Mouse (Mus musculus) stomach, embryonic 14.5 days (tissue): Measurements from ENCODE around the gene Olfr297. TPM values are rescaled to one million over a fixed set of nuclear protein-coding genes. Genes with fewer than 3 reads are reported as not detected.

Experiments
- ATAC-seq: fragments of 200-750 bp; cut with Nextera tagmentation; 2 replicates; pipeline ENCODE4 v1.8.0; 2017; ENCODE audit warnings: low read depth, moderate TSS enrichment; ENCODE audit not compliant: insufficient number of reproducible peaks, insufficient read depth, low FRiP score
- H3K27ac ChIP-seq: fragments of 300-500 bp; sonication (generic); 2 replicates; pipeline ENCODE4 v1.5.1; 2014; ENCODE audit warnings: mild to moderate bottlenecking, low read length, moderate library complexity, mixed read lengths
- H3K27me3 ChIP-seq: fragments of 300-500 bp; sonication (generic); 2 replicates; pipeline ENCODE4 v1.6.1; 2014; ENCODE audit warnings: low read length, control low read depth, mixed read lengths; ENCODE audit not compliant: control insufficient read depth, insufficient read depth
- H3K36me3 ChIP-seq: fragments of 300-500 bp; sonication (generic); 2 replicates; pipeline ENCODE4 v1.6.1; 2014; ENCODE audit warnings: mild to moderate bottlenecking, control low read depth, low read length, moderate library complexity, mixed read lengths; ENCODE audit not compliant: control insufficient read depth, insufficient read depth
- H3K4me1 ChIP-seq: fragments of 300-500 bp; sonication (generic); 2 replicates; pipeline ENCODE4 v1.6.1; 2014; ENCODE audit warnings: low read length, control low read depth, mixed read lengths; ENCODE audit not compliant: control insufficient read depth, insufficient read depth
- H3K4me2 ChIP-seq: fragments of 300-500 bp; sonication (generic); replicated peaks from 2 replicates; pipeline ENCODE4 v1.6.1; 2014; ENCODE audit warnings: low read depth, low read length, control low read depth
- H3K4me3 ChIP-seq: fragments of 300-500 bp; sonication (generic); 2 replicates; pipeline ENCODE4 v1.5.1; 2014; ENCODE audit warnings: low read depth, low read length, control low read depth
- H3K9ac ChIP-seq: fragments of 300-500 bp; sonication (generic); replicated peaks from 2 replicates; pipeline ENCODE4 v1.6.1; 2014; ENCODE audit warnings: low read depth, mild to moderate bottlenecking, control low read depth, low read length, moderate library complexity, mixed read lengths
- H3K9me3 ChIP-seq: fragments of 300-500 bp; sonication (generic); 2 replicates; pipeline ENCODE4 v1.6.1; 2016; ENCODE audit warnings: low read depth, low read length, control low read depth; ENCODE audit not compliant: control insufficient read depth
- WGBS: fragments of 180-500 bp; shearing (Covaris S2); extraction: QIAGEN DNeasy Blood & Tissue Kit; methylation state at CpG from one replicate; pipeline ENCODE4 v1.1.7; 2014; 5-methylcytosine and 5-hydroxymethylcytosine counted together
- polyA plus RNA-seq: library from polyadenylated mRNA; unstranded; fragments of >200 nt; fragmentation: Nextera tagmentation; extraction: Ambion mirVana; gene quantifications from 2 replicates; pipeline ENCODE4 v1.2.1, GENCODE M21; 2014

The Olfr297 gene
- polyA plus RNA-seq, result not detected in 2 replicates

- Histone ChIP-seq H3K27me3 (no peaks in the 10 kb centered on the region), H3K36me3 (no peaks in the 10 kb centered on the region), H3K4me3 (no peak within 1 kb of the TSS), H3K9me3 (no peaks in the 10 kb centered on the region), H3K9ac (no peak within 1 kb of the TSS), H3K4me2 (no peak within 1 kb of the TSS), H3K4me1 (no peaks in the 10 kb centered on the region), H3K27ac (no peak within 1 kb of the TSS)
- ATAC-seq, result no peak
Measured at GRCm38 (mm10) chr7:86519668-86520067, at the start of gene Olfr297. TSS of gene Olfr297 (plus strand) at chr7:86519968.

GRCm38 (mm10) chr7:86492384-86492783 lies 27.4 kb upstream of the Olfr297 start, which contains the start of gene Olfr298:
TSS of gene Olfr298 (minus strand) at chr7:86492484.
- no peaks in the 10 kb centered on the region for H3K9me3 ChIP-seq
- H3K9ac ChIP-seq, result no peak within 1 kb of the TSS
- WGBS, result 77% methylated on average over 1 of the region's 1 CpGs
- ATAC-seq, result no peak
- no peak within 1 kb of the TSS for H3K4me3 ChIP-seq
- H3K27ac ChIP-seq, result no peak within 1 kb of the TSS
- no peaks in the 10 kb centered on the region for H3K4me1 ChIP-seq
- H3K36me3 ChIP-seq, result no peaks in the 10 kb centered on the region
- no peaks in the 10 kb centered on the region for H3K27me3 ChIP-seq
- no peak within 1 kb of the TSS for H3K4me2 ChIP-seq

Other genes starting within 250 kb of the Olfr297 start
- not detected in 2 replicates for gene Olfr310, start 242.8 kb upstream of the Olfr297 start, polyA plus RNA-seq
- not detected in 2 replicates for gene Olfr309, start 206.3 kb upstream of the Olfr297 start, polyA plus RNA-seq
- gene Olfr308, start 194.3 kb upstream of the Olfr297 start, polyA plus RNA-seq, result not detected in 2 replicates
- gene Olfr307, start 182.4 kb upstream of the Olfr297 start, polyA plus RNA-seq, result not detected in 2 replicates
- gene Olfr305, start 153.0 kb upstream of the Olfr297 start, polyA plus RNA-seq, result not detected in 2 replicates
- not detected in 2 replicates for gene Olfr304, start 133.3 kb upstream of the Olfr297 start, polyA plus RNA-seq
- gene Olfr303, start 122.2 kb upstream of the Olfr297 start, polyA plus RNA-seq, result not detected in 2 replicates
- not detected in 2 replicates for gene Olfr301, start 116.1 kb upstream of the Olfr297 start, polyA plus RNA-seq
- gene Olfr299, start 60.0 kb upstream of the Olfr297 start, polyA plus RNA-seq, result not detected in 2 replicates
- gene Olfr298, start 27.5 kb upstream of the Olfr297 start, polyA plus RNA-seq, result not detected in 2 replicates
- not detected in 2 replicates for gene Olfr295, start 63.9 kb downstream of the Olfr297 start, polyA plus RNA-seq
- gene Olfr294, start 96.7 kb downstream of the Olfr297 start, polyA plus RNA-seq, result not detected in 2 replicates
- gene Olfr293, start 129.1 kb downstream of the Olfr297 start, polyA plus RNA-seq, result not detected in 2 replicates
- not detected in 2 replicates for gene Olfr292, start 168.4 kb downstream of the Olfr297 start, polyA plus RNA-seq